Mouse (Mus musculus) small intestine, adult 2 months (tissue): ENCODE data around the gene Entpd8. TPM values are rescaled to one million over a fixed set of nuclear protein-coding genes. Genes with fewer than 3 reads are reported as not detected.

Experiments
- H3K27ac ChIP-seq: fragments of 200-500 bp; 2 replicates; pipeline ENCODE4 v1.5.1; 2012; ENCODE audit warnings: low read depth, low read length, control low read depth, inconsistent platforms; ENCODE audit not compliant: insufficient read depth
- H3K27me3 ChIP-seq: fragments of 200-500 bp; 2 replicates; pipeline ENCODE4 v1.6.1; 2012; ENCODE audit warnings: mild to moderate bottlenecking, moderate library complexity, low read length, inconsistent platforms; ENCODE audit not compliant: control insufficient read depth, insufficient read depth
- H3K36me3 ChIP-seq: fragments of 200-500 bp; 2 replicates; pipeline ENCODE4 v1.6.1; 2012; ENCODE audit warnings: mild to moderate bottlenecking, low read length, control low read depth, inconsistent platforms; ENCODE audit not compliant: control insufficient read depth, insufficient read depth
- H3K4me1 ChIP-seq: fragments of 200-500 bp; 2 replicates; pipeline ENCODE4 v1.6.1; 2012; ENCODE audit warnings: low read length, inconsistent platforms, mixed read lengths; ENCODE audit not compliant: control insufficient read depth, insufficient read depth, insufficient read length
- H3K4me3 ChIP-seq: fragments of 200-500 bp; 2 replicates; pipeline ENCODE4 v1.5.1; 2012; ENCODE audit warnings: low read depth, mild to moderate bottlenecking, control low read depth, inconsistent platforms, low read length, moderate library complexity
- CTCF ChIP-seq: fragments of 200-500 bp; IDR thresholded peaks from 2 replicates; pipeline ENCODE4 v1.5.1; 2012; ENCODE audit warnings: low read depth, mild to moderate bottlenecking, control low read depth, inconsistent platforms, low read length, moderate library complexity, mixed read lengths; ENCODE audit not compliant: insufficient replicate concordance, insufficient read length; ENCODE audit errors: extremely low read depth
- POLR2A ChIP-seq: fragments of 200-500 bp; IDR thresholded peaks from 2 replicates; pipeline ENCODE4 v1.6.1; 2012; ENCODE audit warnings: low read depth, mild to moderate bottlenecking, control low read depth, inconsistent platforms, low read length, moderate library complexity
- WGBS: fragments of 180-500 bp; shearing (Covaris S2); methylation state at CpG from one replicate; pipeline ENCODE4 v1.1.7; 2018; 5-methylcytosine and 5-hydroxymethylcytosine counted together
- polyA plus RNA-seq: library from polyadenylated mRNA; depleted of rRNA; stranded (reverse); fragments of >200 nt; gene quantifications from 2 replicates; pipeline ENCODE4 v1.2.3, GENCODE M21; 2012

The Entpd8 gene
- polyA plus RNA-seq, 1 experiment, result 281 TPM

DNA sequence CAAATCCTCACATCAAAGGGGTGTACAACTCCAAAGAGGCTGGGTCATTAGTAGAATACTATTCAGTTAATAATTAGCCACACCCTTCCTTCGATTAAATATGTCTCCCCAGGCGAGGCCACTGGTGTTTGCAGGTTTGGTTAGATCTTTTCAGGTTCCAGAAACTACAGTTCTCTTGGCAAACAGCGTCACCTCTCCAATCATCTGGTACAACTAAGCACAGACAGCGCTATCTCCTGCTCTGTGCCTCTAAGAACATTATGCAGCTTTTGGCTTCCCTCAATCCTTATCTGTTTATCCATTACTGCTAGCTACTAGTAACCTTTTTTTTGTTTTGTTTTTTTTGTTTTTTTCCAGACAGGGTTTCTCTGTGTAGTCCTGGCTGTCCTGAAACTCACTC lies 10.6 kb upstream of the Entpd8 start:
- Histone ChIP-seq H3K4me3 (no peak overlapping the region), H3K27ac (no peak overlapping the region), H3K27me3 (no peaks in the 10 kb centered on the region), H3K4me1 (no peaks in the 10 kb centered on the region), H3K36me3 (peaks cover 8% of the 10 kb centered on the region)
- 39% methylated on average over 4 of the region's 4 CpGs for WGBS
- no peak for TF ChIP-seq CTCF
- no peak for TF ChIP-seq POLR2A

DNA sequence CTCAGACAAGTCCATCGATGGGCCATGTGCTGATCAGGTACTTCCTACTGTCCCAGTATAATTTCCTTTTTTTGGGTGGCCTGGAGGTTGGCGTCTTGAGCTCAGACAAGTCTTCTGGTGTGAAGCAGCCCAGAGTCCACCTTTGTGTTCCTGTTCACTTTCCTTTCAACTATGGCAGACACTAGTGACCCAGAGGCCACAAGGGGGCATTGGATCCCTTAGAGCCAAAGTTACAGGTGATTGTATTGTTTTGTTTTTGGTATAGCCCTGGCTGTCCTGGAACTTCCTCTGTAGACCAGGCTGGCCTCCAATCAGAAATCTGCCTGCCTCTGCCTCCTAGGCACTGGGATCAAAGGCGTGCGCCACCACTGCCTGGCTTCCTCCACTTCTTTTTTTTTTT lies 7.7 kb upstream of the Entpd8 start:
- no peak overlapping the region for H3K27ac ChIP-seq
- no peak for TF ChIP-seq POLR2A
- no peak for TF ChIP-seq CTCF
- no peak overlapping the region for H3K4me3 ChIP-seq
- peaks cover 8% of the 10 kb centered on the region for H3K36me3 ChIP-seq
- H3K4me1 ChIP-seq, result no peaks in the 10 kb centered on the region; the same call in 1 of the 2 replicates
- H3K27me3 ChIP-seq, result no peaks in the 10 kb centered on the region
- WGBS, result 94% methylated on average over 4 of the region's 4 CpGs

DNA sequence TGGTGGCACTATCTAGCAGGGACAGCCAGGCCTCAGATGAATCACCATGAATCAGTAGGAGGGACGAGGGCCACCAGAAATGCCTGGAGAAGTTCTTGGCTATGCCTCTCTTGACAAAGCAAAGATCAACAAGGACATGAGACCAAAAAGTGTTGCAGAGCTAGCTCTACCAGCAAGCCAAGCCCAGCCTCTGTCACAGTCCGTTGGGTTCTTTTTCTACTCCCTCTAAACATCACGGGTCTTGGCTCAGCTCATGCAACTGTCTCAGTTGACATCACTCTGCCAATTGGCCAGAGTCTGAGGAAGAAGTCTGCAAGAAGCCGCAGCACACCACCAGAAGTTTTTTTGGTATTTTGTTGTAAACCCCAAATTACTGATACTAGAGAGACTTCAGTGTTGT lies 4.6 kb upstream of the Entpd8 start:
- 60% methylated on average over 4 of the region's 4 CpGs for WGBS
- no peaks in the 10 kb centered on the region; the same call in 1 of the 2 replicates for H3K4me1 ChIP-seq
- no peak overlapping the region for H3K27ac ChIP-seq
- TF ChIP-seq CTCF (no peak), POLR2A (no peak)
- H3K36me3 ChIP-seq, result peaks cover 7% of the 10 kb centered on the region
- no peak overlapping the region for H3K4me3 ChIP-seq
- no peaks in the 10 kb centered on the region for H3K27me3 ChIP-seq

DNA sequence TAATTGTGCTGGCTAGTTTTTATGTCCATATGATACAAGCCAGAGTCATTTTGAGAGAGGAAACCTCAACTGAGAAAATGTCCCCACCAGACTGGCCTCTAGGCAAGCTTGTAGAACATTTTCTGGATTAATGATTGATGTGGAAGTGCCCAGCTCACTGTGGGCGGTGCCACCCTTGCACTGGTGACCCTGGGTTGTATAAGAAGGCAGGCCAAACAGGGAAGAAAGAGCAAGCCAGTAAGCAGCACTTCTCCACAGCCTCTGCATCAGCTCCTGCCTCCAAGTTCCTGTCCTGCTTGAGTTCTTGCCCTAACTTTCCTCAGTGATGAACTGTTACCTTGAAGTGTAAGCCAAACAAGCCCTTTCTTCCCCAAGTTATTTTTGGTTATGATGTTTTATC lies 1.1 kb upstream of the Entpd8 start:
- WGBS, result 15% methylated on average over 1 of the region's 1 CpGs
- H3K4me1 ChIP-seq, result peaks cover 21% of the 10 kb centered on the region
- TF ChIP-seq CTCF, result no peak
- TF ChIP-seq POLR2A, result peak; percentile 83; the same call in 1 of the 2 replicates
- peaks cover 12% of the 10 kb centered on the region for H3K36me3 ChIP-seq
- peak overlapping the region; percentile 95 for H3K27ac ChIP-seq
- H3K27me3 ChIP-seq, result no peaks in the 10 kb centered on the region
- no peak overlapping the region for H3K4me3 ChIP-seq

DNA sequence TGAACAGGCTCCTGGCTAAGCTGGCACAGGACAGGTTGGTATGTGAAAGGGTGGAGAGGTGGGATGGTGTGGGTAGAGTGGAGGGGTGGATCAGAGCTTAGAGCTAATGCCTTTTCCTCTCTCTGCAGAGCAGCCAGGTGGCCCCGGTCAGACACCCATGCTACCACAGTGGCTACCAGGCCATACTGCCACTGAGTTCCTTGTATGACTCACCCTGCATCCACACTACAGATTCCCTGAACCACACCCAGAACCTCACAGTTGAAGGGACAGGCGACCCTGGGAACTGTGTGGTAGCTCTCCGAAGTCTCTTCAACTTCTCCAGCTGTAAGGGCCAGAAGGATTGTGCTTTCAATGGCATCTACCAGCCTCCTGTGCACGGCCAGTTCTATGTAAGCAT lies 3.6 kb downstream of the Entpd8 start:
- H3K36me3 ChIP-seq, result peaks cover 27% of the 10 kb centered on the region
- H3K4me1 ChIP-seq, result peaks cover 54% of the 10 kb centered on the region
- peak overlapping the region; percentile 12; the same call in 1 of the 2 replicates for H3K4me3 ChIP-seq
- H3K27me3 ChIP-seq, result no peaks in the 10 kb centered on the region
- WGBS, result 28% methylated on average over 4 of the region's 4 CpGs
- TF ChIP-seq POLR2A (no peak), CTCF (no peak)
- peak overlapping the region; percentile 74 for H3K27ac ChIP-seq

DNA sequence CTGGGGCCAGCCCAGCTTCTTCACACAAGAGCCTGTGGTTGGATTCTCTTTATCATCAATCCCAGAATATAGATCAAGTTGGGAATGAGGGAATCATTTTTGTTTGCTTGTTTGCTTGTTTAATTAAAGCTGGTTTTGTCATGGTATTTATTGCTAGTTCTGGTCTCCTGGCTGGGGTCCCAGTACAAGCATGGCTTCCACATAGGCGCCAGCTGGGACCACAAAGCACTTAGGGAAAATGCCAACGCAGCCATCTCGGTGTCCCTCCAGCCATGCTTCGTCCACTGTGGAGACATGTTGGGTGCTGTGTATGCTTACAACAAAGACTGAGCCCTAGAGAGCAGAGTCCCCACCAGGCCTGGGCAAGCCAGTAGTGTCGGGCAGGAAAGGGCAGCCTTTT lies 5.5 kb downstream of the Entpd8 start:
- Histone ChIP-seq H3K4me3 (no peak overlapping the region), H3K27me3 (no peaks in the 10 kb centered on the region), H3K4me1 (peaks cover 55% of the 10 kb centered on the region), H3K27ac (peak overlapping the region; percentile 6; the same call in 1 of the 2 replicates), H3K36me3 (peaks cover 33% of the 10 kb centered on the region)
- 87% methylated on average over 5 of the region's 5 CpGs for WGBS
- TF ChIP-seq CTCF (no peak), POLR2A (no peak)

DNA sequence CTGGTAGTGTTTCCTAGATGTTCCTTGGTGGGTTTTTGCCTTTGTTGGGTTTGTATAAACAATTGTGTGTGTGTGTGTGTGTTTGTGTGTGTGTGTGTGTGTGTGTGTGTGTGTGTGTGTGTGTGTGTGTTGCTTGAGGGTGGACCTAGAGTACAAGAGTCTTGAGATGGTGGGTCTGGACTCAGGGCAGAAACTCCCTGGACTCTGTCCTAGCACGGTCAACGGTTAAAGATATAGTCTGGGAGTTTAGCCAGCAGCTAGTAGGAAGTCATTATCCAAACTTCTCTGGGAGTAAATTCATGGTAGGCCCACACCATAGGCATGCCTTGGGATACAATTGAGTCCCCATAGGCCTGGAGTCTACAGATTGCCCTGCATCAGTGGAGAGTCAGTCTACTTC lies 7.7 kb downstream of the Entpd8 start:
- peak overlapping the region; percentile 73 for H3K27ac ChIP-seq
- TF ChIP-seq POLR2A, result no peak
- no peaks in the 10 kb centered on the region for H3K27me3 ChIP-seq

DNA sequence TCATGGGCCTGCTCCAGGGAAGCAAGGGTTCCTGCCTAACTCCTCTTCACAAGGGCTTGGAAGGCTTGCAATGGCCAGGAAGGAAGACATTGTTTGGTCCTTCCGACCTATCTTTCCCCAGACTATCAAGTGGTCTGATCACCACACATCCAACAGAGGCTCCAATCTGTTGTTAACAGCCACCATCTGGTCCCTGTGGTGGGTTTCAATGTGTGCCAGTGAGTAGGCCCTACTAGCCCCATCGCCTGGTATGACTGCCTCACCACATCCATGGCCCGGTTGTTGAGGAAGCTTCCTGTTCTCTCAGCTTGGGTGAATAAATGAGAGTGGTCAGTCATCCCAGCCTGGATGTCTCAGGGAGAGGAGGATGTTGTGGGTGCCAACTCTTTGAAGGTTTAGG lies 8.5 kb downstream of the Entpd8 start:
- 83% methylated on average over 3 of the region's 3 CpGs for WGBS
- H3K36me3 ChIP-seq, result peaks cover 27% of the 10 kb centered on the region
- H3K27ac ChIP-seq, result no peak overlapping the region
- peaks cover 37% of the 10 kb centered on the region for H3K4me1 ChIP-seq
- no peak for TF ChIP-seq POLR2A
- TF ChIP-seq CTCF, result no peak
- H3K4me3 ChIP-seq, result no peak overlapping the region
- H3K27me3 ChIP-seq, result no peaks in the 10 kb centered on the region

More for the DNA sequence above, 7.7 kb downstream of the Entpd8 start:
- Histone ChIP-seq H3K4me1 (peaks cover 45% of the 10 kb centered on the region), H3K36me3 (peaks cover 29% of the 10 kb centered on the region), H3K4me3 (no peak overlapping the region)
- 17% methylated on average over 2 of the region's 2 CpGs for WGBS
